Mouse (Mus musculus) cortical plate, adult 2 months (tissue): ENCODE data around the gene Tmco4.

Experiments used
- CTCF ChIP-seq: fragments of 200-500 bp; IDR thresholded peaks from 2 replicates; pipeline ENCODE4 v1.5.1; 2011; ENCODE audit warnings: mild to moderate bottlenecking, control low read depth, low read length; ENCODE audit not compliant: insufficient read depth; ENCODE audit errors: extremely low read depth
- POLR2A ChIP-seq: fragments of 200-500 bp; IDR thresholded peaks from 2 replicates; pipeline ENCODE4 v1.6.1; 2011; ENCODE audit warnings: mild to moderate bottlenecking, low read length, control low read depth; ENCODE audit not compliant: insufficient read depth; ENCODE audit errors: extremely low read depth

DNA sequence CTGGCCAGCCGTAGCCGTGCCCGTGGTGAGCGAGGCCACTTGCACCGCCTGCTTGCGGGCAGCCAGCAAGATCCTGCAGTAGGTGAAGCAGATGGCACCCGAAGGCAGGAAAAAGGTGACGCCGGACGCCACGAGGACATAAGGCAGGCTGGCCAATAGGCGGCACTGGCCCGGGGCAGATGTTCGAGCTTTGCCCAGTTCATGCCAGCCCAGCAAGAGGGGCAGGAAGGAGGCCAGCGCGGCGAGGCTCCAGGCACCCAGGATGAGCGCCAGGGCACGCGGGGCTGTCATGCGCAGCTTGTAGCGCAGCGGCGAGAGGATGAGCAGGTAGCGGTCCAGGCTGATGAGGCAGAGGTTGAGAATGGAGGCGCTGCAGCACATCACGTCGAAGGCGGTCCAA lies 101.4 kb downstream of the Tmco4 start:
- TF ChIP-seq CTCF (no peak), POLR2A (no peak)
